Mouse (Mus musculus): ENCODE measurements around the gene Cacna2d3. TPM values are rescaled to one million over a fixed set of nuclear protein-coding genes. Genes with fewer than 3 reads are reported as not detected.

Gene Cacna2d3
- total and polyA plus RNA-seq, 3 experiments = not detected

GRCm38 (mm10) chr14:29324430-29324782 lies 397.3 kb downstream of the Cacna2d3 start:
- dilution Hi-C loops (cut with MboI; ENCODE audit: extremely low pct_ligation_motif_present, extremely low pct_unique_long_range_greater_than_20kb, low sequenced_read_pairs) (no loop called here), in situ Hi-C loops (cut with MboI; ENCODE audit: low pct_ligation_motif_present, low pct_unique_long_range_greater_than_20kb, low sequenced_read_pairs) (no loop called here)
- Histone ChIP-seq H3K9ac (ENCODE audit: insufficient read depth, low read depth) (no peak overlapping the region), H3K4me2 (ENCODE audit: insufficient read depth, low read depth, poor library complexity, severe bottlenecking) (no peak overlapping the region), H3K27ac (ENCODE audit: insufficient read depth, low read depth) (no peak overlapping the region), H3K4me3 (replicated peaks in 1 of 3; ENCODE audit: low read depth in 2 of 3, low read length in 2 of 3, poor library complexity in 1 of 3) (no peak overlapping the region), H3K4me1 (ENCODE audit: control insufficient read depth in 1 of 2, insufficient read depth in 2 of 2) (no peaks in the 10 kb centered on the region), H3K9me3 (replicated peaks; ENCODE audit: low read length) (peaks cover 27% of the 10 kb centered on the region), H3K79me2 (replicated peaks; ENCODE audit: control insufficient read depth, extremely low read depth, insufficient read depth, poor library complexity, severe bottlenecking) (no peaks in the 10 kb centered on the region), H3K36me3 (replicated peaks in 1 of 2; ENCODE audit: control insufficient read depth in 1 of 2, insufficient read depth in 1 of 2, low read length in 1 of 2) (no peaks in the 10 kb centered on the region), H3K27me3 (replicated peaks) (no peaks in the 10 kb centered on the region)
- no peak for TF ChIP-seq NELFE (IDR thresholded peaks at IDR 0.05; ENCODE audit: low read depth, low read length)
- TF ChIP-seq USF2 (conservative IDR thresholded peaks at IDR 0.05; ENCODE audit: low read depth, low read length) = no peak
- no peak for TF ChIP-seq ZMIZ1 (IDR thresholded peaks at IDR 0.05; ENCODE audit: low read depth, low read length)
- no peak for TF ChIP-seq IRF4 (IDR thresholded peaks at IDR 0.05; ENCODE audit: low read depth, low read length)
- TF ChIP-seq CHD1 (IDR thresholded peaks at IDR 0.05; ENCODE audit: low read depth, low read length) = no peak
- no peak for TF ChIP-seq JUN (IDR thresholded peaks at IDR 0.05; ENCODE audit: insufficient read depth, low read depth, low read length)
- TF ChIP-seq POLR2AphosphoS2 (IDR thresholded peaks at IDR 0.05; ENCODE audit: low read depth, low read length) = no peak
- no peak for TF ChIP-seq ETS1 (conservative IDR thresholded peaks at IDR 0.05; ENCODE audit: low read depth, low read length)
- TF ChIP-seq RAD21 (IDR thresholded peaks at IDR 0.05; ENCODE audit: low read depth, low read length) = no peak
- TF ChIP-seq KAT2A (IDR thresholded peaks at IDR 0.05; ENCODE audit: insufficient replicate concordance, low read length) = no peak
- TF ChIP-seq GABPA (IDR thresholded peaks at IDR 0.05; ENCODE audit: insufficient replicate concordance, low read depth, low read length) = no peak
- DNase-seq (ENCODE audit: extremely low read depth) = no peak

GRCm38 (mm10) chr14:29323718-29324429 lies 397.8 kb downstream of the Cacna2d3 start:
- Histone ChIP-seq H3K4me3 (replicated peaks in 1 of 3; ENCODE audit: low read depth in 2 of 3, low read length in 2 of 3, poor library complexity in 1 of 3) (no peak overlapping the region), H3K79me2 (replicated peaks; ENCODE audit: control insufficient read depth, extremely low read depth, insufficient read depth, poor library complexity, severe bottlenecking) (no peaks in the 10 kb centered on the region), H3K4me1 (ENCODE audit: control insufficient read depth in 1 of 2, insufficient read depth in 2 of 2) (no peaks in the 10 kb centered on the region), H3K27ac (ENCODE audit: insufficient read depth, low read depth) (no peak overlapping the region), H3K9me3 (replicated peaks; ENCODE audit: low read length) (peaks cover 27% of the 10 kb centered on the region), H3K27me3 (replicated peaks) (no peaks in the 10 kb centered on the region), H3K36me3 (replicated peaks in 1 of 2; ENCODE audit: control insufficient read depth in 1 of 2, insufficient read depth in 1 of 2, low read length in 1 of 2) (no peaks in the 10 kb centered on the region), H3K4me2 (ENCODE audit: insufficient read depth, low read depth, poor library complexity, severe bottlenecking) (no peak overlapping the region), H3K9ac (ENCODE audit: insufficient read depth, low read depth) (no peak overlapping the region)
- TF ChIP-seq JUND (conservative IDR thresholded peaks at IDR 0.05; ENCODE audit: low read depth, low read length) = no peak
- no peak for TF ChIP-seq MAZ (IDR thresholded peaks at IDR 0.05; ENCODE audit: low read depth, low read length)
- no peak for TF ChIP-seq JUN (IDR thresholded peaks at IDR 0.05; ENCODE audit: insufficient read depth, low read depth, low read length)
- TF ChIP-seq KAT2A (IDR thresholded peaks at IDR 0.05; ENCODE audit: insufficient replicate concordance, low read length) = no peak
- TF ChIP-seq TBP (conservative IDR thresholded peaks at IDR 0.05; ENCODE audit: low read depth, low read length) = no peak
- TF ChIP-seq MYC (IDR thresholded peaks at IDR 0.05; ENCODE audit: low read depth, low read length) = no peak
- TF ChIP-seq ZC3H11A (IDR thresholded peaks at IDR 0.05; ENCODE audit: low read depth, low read length) = no peak
- TF ChIP-seq SIN3A (IDR thresholded peaks at IDR 0.05; ENCODE audit: low read length) = no peak
- TF ChIP-seq EP300 (IDR thresholded peaks at IDR 0.05; ENCODE audit: low read length) = no peak
- DNase-seq (ENCODE audit: extremely low read depth) = no peak
- dilution Hi-C loops (cut with MboI; ENCODE audit: extremely low pct_ligation_motif_present, extremely low pct_unique_long_range_greater_than_20kb, low sequenced_read_pairs) = no loop called here
- in situ Hi-C loops (cut with MboI; ENCODE audit: low pct_ligation_motif_present, low pct_unique_long_range_greater_than_20kb, low sequenced_read_pairs) = no loop called here

All from CH12.LX (cell line).